Mouse (Mus musculus) lung, embryonic 15.5 days (tissue): Measurements from ENCODE around the gene Tex36. TPM values are rescaled to one million over a fixed set of nuclear protein-coding genes. Genes with fewer than 3 reads are reported as not detected.

Experiments
- ATAC-seq: fragments of 200-750 bp; cut with Nextera tagmentation; 2 replicates; pipeline ENCODE4 v1.8.0; 2017; ENCODE audit warnings: moderate number of reproducible peaks, borderline replicate concordance; ENCODE audit not compliant: low FRiP score, low TSS enrichment; ENCODE audit errors: extremely low read depth
- H3K27ac ChIP-seq: fragments of 300-500 bp; sonication (generic); 2 replicates; pipeline ENCODE4 v1.5.1; 2015; ENCODE audit warnings: moderate library complexity, mild to moderate bottlenecking, inconsistent platforms
- H3K27me3 ChIP-seq: fragments of 300-500 bp; sonication (generic); 2 replicates; pipeline ENCODE4 v1.6.1; 2015; ENCODE audit warnings: inconsistent platforms
- H3K36me3 ChIP-seq: fragments of 300-500 bp; sonication (generic); 2 replicates; pipeline ENCODE4 v1.6.1; 2015; ENCODE audit warnings: inconsistent platforms
- H3K4me1 ChIP-seq: fragments of 300-500 bp; sonication (generic); 2 replicates; pipeline ENCODE4 v1.6.1; 2015; ENCODE audit warnings: inconsistent platforms
- H3K4me2 ChIP-seq: fragments of 300-500 bp; sonication (generic); 2 replicates; pipeline ENCODE4 v1.6.1; 2015; ENCODE audit warnings: inconsistent platforms, mild to moderate bottlenecking, moderate library complexity
- H3K4me3 ChIP-seq: fragments of 300-500 bp; sonication (generic); 2 replicates; pipeline ENCODE4 v1.5.1; 2015; ENCODE audit warnings: mild to moderate bottlenecking, inconsistent platforms
- H3K9ac ChIP-seq: fragments of 300-500 bp; sonication (generic); 2 replicates; pipeline ENCODE4 v1.6.1; 2015; ENCODE audit warnings: inconsistent platforms
- H3K9me3 ChIP-seq: fragments of 300-500 bp; sonication (generic); 2 replicates; pipeline ENCODE4 v1.6.1; 2016; ENCODE audit warnings: inconsistent platforms
- WGBS: fragments of 180-500 bp; shearing (Covaris S2); methylation state at CpG from one replicate; pipeline ENCODE4 v1.1.7; 2015; 5-methylcytosine and 5-hydroxymethylcytosine counted together
- polyA plus RNA-seq: library from polyadenylated mRNA; unstranded; fragments of >200 nt; fragmentation: Nextera tagmentation; extraction: Ambion mirVana; gene quantifications from 2 replicates; pipeline ENCODE4 v1.2.1, GENCODE M21; 2015

Gene Tex36
- polyA plus RNA-seq, 1 experiment from 2014 or later: not detected

- no peaks in the 10 kb centered on the region for H3K4me1 ChIP-seq
- H3K4me2 ChIP-seq: no peak overlapping the region
- H3K36me3 ChIP-seq: no peaks in the 10 kb centered on the region
- 70% methylated on average over 20 of the region's 20 CpGs for WGBS
- no peaks in the 10 kb centered on the region for H3K27me3 ChIP-seq
- no peak overlapping the region for H3K27ac ChIP-seq
- no peak overlapping the region for H3K9ac ChIP-seq
- no peak overlapping the region for H3K4me3 ChIP-seq
- ATAC-seq: no peak
- no peaks in the 10 kb centered on the region for H3K9me3 ChIP-seq
Observed at GRCm38 (mm10) chr7:133579491-133580295, 22.3 kb downstream of the Tex36 start.

- H3K9ac ChIP-seq: no peak overlapping the region
- no peak overlapping the region for H3K27ac ChIP-seq
- no peak overlapping the region for H3K4me2 ChIP-seq
- no peaks in the 10 kb centered on the region for H3K27me3 ChIP-seq
- ATAC-seq: no peak
- WGBS: 13% methylated on average over 4 of the region's 4 CpGs
- H3K4me1 ChIP-seq: no peaks in the 10 kb centered on the region
- H3K36me3 ChIP-seq: no peaks in the 10 kb centered on the region
- no peak overlapping the region for H3K4me3 ChIP-seq
- no peaks in the 10 kb centered on the region for H3K9me3 ChIP-seq
Observed at GRCm38 (mm10) chr7:133576825-133577224, 25.1 kb downstream of the Tex36 start.

- no peak overlapping the region for H3K4me2 ChIP-seq
- H3K27ac ChIP-seq: no peak overlapping the region
- no peaks in the 10 kb centered on the region for H3K4me1 ChIP-seq
- no peaks in the 10 kb centered on the region for H3K9me3 ChIP-seq
- WGBS: 67% methylated on average over 6 of the region's 6 CpGs
- H3K36me3 ChIP-seq: no peaks in the 10 kb centered on the region
- no peak overlapping the region for H3K4me3 ChIP-seq
- no peaks in the 10 kb centered on the region for H3K27me3 ChIP-seq
- no peak overlapping the region for H3K9ac ChIP-seq
- no peak for ATAC-seq
Observed at GRCm38 (mm10) chr7:133576281-133576680, 25.7 kb downstream of the Tex36 start.

- no peak overlapping the region for H3K4me3 ChIP-seq
- H3K27me3 ChIP-seq: no peaks in the 10 kb centered on the region
- no peaks in the 10 kb centered on the region for H3K4me1 ChIP-seq
- H3K9me3 ChIP-seq: no peaks in the 10 kb centered on the region
- H3K4me2 ChIP-seq: no peak overlapping the region
- H3K27ac ChIP-seq: no peak overlapping the region
- no peaks in the 10 kb centered on the region for H3K36me3 ChIP-seq
- no peak for ATAC-seq
- H3K9ac ChIP-seq: no peak overlapping the region
- WGBS: 25% methylated on average over 3 of the region's 3 CpGs
Observed at GRCm38 (mm10) chr7:133571927-133572326, 30.0 kb downstream of the Tex36 start.

- no peaks in the 10 kb centered on the region for H3K9me3 ChIP-seq
- no peaks in the 10 kb centered on the region for H3K36me3 ChIP-seq
- H3K9ac ChIP-seq: no peak overlapping the region
- no peak overlapping the region for H3K4me2 ChIP-seq
- H3K4me1 ChIP-seq: no peaks in the 10 kb centered on the region
- no peak overlapping the region for H3K4me3 ChIP-seq
- H3K27me3 ChIP-seq: no peaks in the 10 kb centered on the region
- H3K27ac ChIP-seq: no peak overlapping the region
- 82% methylated on average over 16 of the region's 16 CpGs for WGBS
- no peak for ATAC-seq
Observed at GRCm38 (mm10) chr7:133569194-133569880, 32.6 kb downstream of the Tex36 start.

GRCm38 (mm10) chr7:133564600-133564999 is 37.4 kb downstream of the Tex36 start:
- Histone ChIP-seq H3K36me3 (no peaks in the 10 kb centered on the region), H3K9me3 (no peaks in the 10 kb centered on the region), H3K9ac (no peak overlapping the region), H3K4me1 (no peaks in the 10 kb centered on the region), H3K4me2 (no peak overlapping the region), H3K27me3 (no peaks in the 10 kb centered on the region), H3K27ac (no peak overlapping the region), H3K4me3 (no peak overlapping the region)
- no peak for ATAC-seq
- WGBS: 85% methylated on average over 8 of the region's 8 CpGs

GRCm38 (mm10) chr7:133563175-133563824 is 38.7 kb downstream of the Tex36 start:
- ATAC-seq: no peak
- Histone ChIP-seq H3K27ac (no peak overlapping the region), H3K4me2 (no peak overlapping the region), H3K9ac (no peak overlapping the region), H3K9me3 (no peaks in the 10 kb centered on the region), H3K36me3 (no peaks in the 10 kb centered on the region), H3K4me1 (no peaks in the 10 kb centered on the region), H3K4me3 (no peak overlapping the region), H3K27me3 (no peaks in the 10 kb centered on the region)
- 78% methylated on average over 3 of the region's 3 CpGs for WGBS

- Histone ChIP-seq H3K4me3 (no peak overlapping the region), H3K36me3 (no peaks in the 10 kb centered on the region)
- no peak for ATAC-seq
Observed at GRCm38 (mm10) chr7:133555786-133556492, 46.0 kb downstream of the Tex36 start.

GRCm38 (mm10) chr7:133552306-133552991 is 49.5 kb downstream of the Tex36 start:
- no peaks in the 10 kb centered on the region for H3K36me3 ChIP-seq
- H3K4me3 ChIP-seq: no peak overlapping the region
- H3K4me1 ChIP-seq: no peaks in the 10 kb centered on the region
- no peaks in the 10 kb centered on the region for H3K27me3 ChIP-seq
- H3K27ac ChIP-seq: no peak overlapping the region
- H3K9ac ChIP-seq: no peak overlapping the region
- H3K4me2 ChIP-seq: no peak overlapping the region
- 71% methylated on average over 7 of the region's 7 CpGs for WGBS
- ATAC-seq: no peak
- no peaks in the 10 kb centered on the region for H3K9me3 ChIP-seq

More at GRCm38 (mm10) chr7:133555786-133556492, 46.0 kb downstream of the Tex36 start:
- Histone ChIP-seq H3K9me3 (no peaks in the 10 kb centered on the region), H3K27me3 (no peaks in the 10 kb centered on the region), H3K4me2 (no peak overlapping the region), H3K27ac (no peak overlapping the region), H3K4me1 (no peaks in the 10 kb centered on the region), H3K9ac (no peak overlapping the region)
- WGBS: 58% methylated on average over 8 of the region's 8 CpGs

GRCm38 (mm10) chr7:133551000-133551399 is 51.0 kb downstream of the Tex36 start:
- Histone ChIP-seq H3K4me1 (no peaks in the 10 kb centered on the region), H3K9ac (no peak overlapping the region), H3K4me2 (no peak overlapping the region), H3K4me3 (no peak overlapping the region), H3K27ac (no peak overlapping the region), H3K9me3 (no peaks in the 10 kb centered on the region), H3K36me3 (no peaks in the 10 kb centered on the region), H3K27me3 (no peaks in the 10 kb centered on the region)
- no peak for ATAC-seq
- WGBS: 50% methylated on average over 2 of the region's 2 CpGs

- ATAC-seq: no peak
- WGBS: 73% methylated on average over 4 of the region's 4 CpGs
- H3K27ac ChIP-seq: no peak overlapping the region
Observed at GRCm38 (mm10) chr7:133548434-133548833, 53.5 kb downstream of the Tex36 start.

More at GRCm38 (mm10) chr7:133548434-133548833, 53.5 kb downstream of the Tex36 start:
- no peaks in the 10 kb centered on the region for H3K4me1 ChIP-seq
- H3K9ac ChIP-seq: no peak overlapping the region
- H3K27me3 ChIP-seq: no peaks in the 10 kb centered on the region
- H3K4me2 ChIP-seq: no peak overlapping the region
- no peaks in the 10 kb centered on the region for H3K9me3 ChIP-seq
- H3K36me3 ChIP-seq: no peaks in the 10 kb centered on the region
- no peak overlapping the region for H3K4me3 ChIP-seq
